Mouse (Mus musculus) MEL (cell line): ENCODE results near the gene Kcnk3. TPM values are rescaled to one million over a fixed set of nuclear protein-coding genes. Genes with fewer than 3 reads are reported as not detected.
A peak's percentile ranks its signal among the peaks of the same experiment; 100 is the strongest.

ENCODE experiments used
- DNase-seq: peaks from one replicate; pipeline ENCODE4 v3.0.0; 2011; ENCODE audit warnings: low read depth, low spot score
- H3K27ac ChIP-seq: 2 replicates; pipeline ENCODE4 v1.5.1; 2012; ENCODE audit warnings: low read depth, mild to moderate bottlenecking, control low read depth, low read length, moderate library complexity; ENCODE audit not compliant: control insufficient read depth
- H3K27me3 ChIP-seq, 2 experiments: fragments of 150-350 bp in 1 of 2; sonication (generic) in 1 of 2; 2 replicates each; pipeline ENCODE4 v1.6.1; 2012; ENCODE audit warnings: low read length in 2 of 2, mild to moderate bottlenecking in 2 of 2, improper control_type of control experiment in 1 of 2, moderate library complexity in 1 of 2; ENCODE audit not compliant: insufficient read depth in 2 of 2, control insufficient read depth in 1 of 2
- H3K36me3 ChIP-seq, 2 experiments: 2 replicates each; pipeline ENCODE4 v1.6.1; 2012 to 2014; ENCODE audit warnings: low read length in 2 of 2, improper control_type of control experiment in 1 of 2, inconsistent platforms in 1 of 2, mild to moderate bottlenecking in 1 of 2; ENCODE audit not compliant: insufficient read depth in 2 of 2, control insufficient read depth in 1 of 2
- H3K4me1 ChIP-seq, 2 experiments: fragments of 150-350 bp in 1 of 2; sonication (generic) in 1 of 2; 2 replicates each; pipeline ENCODE4 v1.6.1; 2012; ENCODE audit warnings: low read length in 2 of 2, improper control_type of control experiment in 1 of 2, mild to moderate bottlenecking in 1 of 2; ENCODE audit not compliant: insufficient read depth in 2 of 2, control insufficient read depth in 1 of 2
- H3K4me3 ChIP-seq, 2 experiments: fragments of 150-350 bp in 1 of 2; sonication (generic) in 1 of 2; 2 replicates each; pipeline ENCODE4 v1.5.1; 2012; ENCODE audit warnings: low read depth in 2 of 2, low read length in 2 of 2, mild to moderate bottlenecking in 2 of 2, moderate library complexity in 2 of 2, control low read depth in 1 of 2, improper control_type of control experiment in 1 of 2; ENCODE audit not compliant: control insufficient read depth in 1 of 2, insufficient read depth in 1 of 2
- H3K79me2 ChIP-seq: 2 replicates; pipeline ENCODE4 v1.6.1; 2012; ENCODE audit warnings: mild to moderate bottlenecking, low read length, moderate library complexity; ENCODE audit not compliant: control insufficient read depth, poor library complexity, insufficient read depth
- H3K9ac ChIP-seq: 2 replicates; pipeline ENCODE4 v1.6.1; 2012; ENCODE audit warnings: low read depth, mild to moderate bottlenecking, control low read depth, low read length, moderate library complexity; ENCODE audit not compliant: control insufficient read depth, poor library complexity, severe bottlenecking
- H3K9me3 ChIP-seq: fragments of 150-350 bp; sonication (generic); replicated peaks from 2 replicates; pipeline ENCODE4 v1.6.1; 2012; ENCODE audit warnings: mild to moderate bottlenecking, low read length, improper control_type of control experiment, moderate library complexity; ENCODE audit not compliant: insufficient read depth
- CHD1 ChIP-seq: IDR thresholded peaks from 2 replicates; pipeline ENCODE4 v1.6.1; 2012; ENCODE audit warnings: low read depth, mild to moderate bottlenecking, inconsistent platforms, low read length, improper control_type of control experiment
- CHD2 ChIP-seq: IDR thresholded peaks from 2 replicates; pipeline ENCODE4 v1.6.1; 2011; ENCODE audit warnings: low read length, improper control_type of control experiment
- CTCF ChIP-seq, 3 experiments: IDR thresholded peaks in 2 of 3; conservative IDR thresholded peaks in 1 of 3; 2 replicates each; pipeline ENCODE4 v1.5.1; 2011 to 2012; ENCODE audit warnings: low read length in 3 of 3, low read depth in 2 of 3, mild to moderate bottlenecking in 2 of 3, improper control_type of control experiment in 1 of 3, inconsistent platforms in 1 of 3, mixed read lengths in 1 of 3, moderate library complexity in 1 of 3; ENCODE audit not compliant: control insufficient read depth in 1 of 3, insufficient read depth in 1 of 3, poor library complexity in 1 of 3, severe bottlenecking in 1 of 3
- ELF1 ChIP-seq: IDR thresholded peaks from 2 replicates; pipeline ENCODE4 v1.6.1; 2014; ENCODE audit warnings: low read depth, mild to moderate bottlenecking, inconsistent platforms, low read length, improper control_type of control experiment, moderate library complexity
- GABPA ChIP-seq: IDR thresholded peaks from 2 replicates; pipeline ENCODE4 v1.6.1; 2012; ENCODE audit warnings: low read depth, mild to moderate bottlenecking, inconsistent platforms, low read length, improper control_type of control experiment, moderate library complexity
- GATA1 ChIP-seq: IDR thresholded peaks from 2 replicates; pipeline ENCODE4 v1.6.1; 2011; ENCODE audit warnings: low read depth, low read length, improper control_type of control experiment
- HCFC1 ChIP-seq: IDR thresholded peaks from 2 replicates; pipeline ENCODE4 v1.6.1; 2012; ENCODE audit warnings: low read depth, mild to moderate bottlenecking, inconsistent platforms, low read length, improper control_type of control experiment, moderate library complexity
- MAFK ChIP-seq: IDR thresholded peaks from 2 replicates; pipeline ENCODE4 v1.6.1; 2011; ENCODE audit warnings: low read depth, mild to moderate bottlenecking, low read length, improper control_type of control experiment, borderline replicate concordance
- MAX ChIP-seq: IDR thresholded peaks from 2 replicates; pipeline ENCODE4 v1.6.1; 2011; ENCODE audit warnings: low read length, improper control_type of control experiment
- MAZ ChIP-seq: IDR thresholded peaks from 2 replicates; pipeline ENCODE4 v1.6.1; 2012; ENCODE audit warnings: low read depth, mild to moderate bottlenecking, inconsistent platforms, low read length, improper control_type of control experiment
- MEF2A ChIP-seq: IDR thresholded peaks from 2 replicates; pipeline ENCODE4 v1.6.1; 2014; ENCODE audit warnings: low read depth, mild to moderate bottlenecking, inconsistent platforms, low read length, improper control_type of control experiment; ENCODE audit not compliant: poor library complexity, insufficient replicate concordance, severe bottlenecking; ENCODE audit errors: extremely low read depth
- MXI1 ChIP-seq: IDR thresholded peaks from 2 replicates; pipeline ENCODE4 v1.6.1; 2011; ENCODE audit warnings: mild to moderate bottlenecking, low read depth, low read length, improper control_type of control experiment
- MYC ChIP-seq: IDR thresholded peaks from 2 replicates; pipeline ENCODE4 v1.6.1; 2011; ENCODE audit warnings: low read depth, mild to moderate bottlenecking, low read length, improper control_type of control experiment, moderate library complexity
- NRF1 ChIP-seq: IDR thresholded peaks from 2 replicates; pipeline ENCODE4 v1.6.1; 2014; ENCODE audit warnings: low read depth, mild to moderate bottlenecking, inconsistent platforms, low read length, improper control_type of control experiment, moderate library complexity; ENCODE audit not compliant: poor library complexity, insufficient read depth, severe bottlenecking
- POLR2A ChIP-seq, 2 experiments: IDR thresholded peaks; 2 replicates each; pipeline ENCODE4 v1.6.1; 2011 to 2012; ENCODE audit warnings: low read length in 2 of 2, mild to moderate bottlenecking in 2 of 2, control low read depth in 1 of 2, improper control_type of control experiment in 1 of 2, low read depth in 1 of 2, moderate library complexity in 1 of 2; ENCODE audit not compliant: control insufficient read depth in 1 of 2, insufficient read depth in 1 of 2, poor library complexity in 1 of 2
- POLR2AphosphoS2 ChIP-seq: IDR thresholded peaks from 2 replicates; pipeline ENCODE4 v1.6.1; 2011; ENCODE audit warnings: low read length, improper control_type of control experiment
- POLR2AphosphoS5 ChIP-seq: IDR thresholded peaks from 2 replicates; pipeline ENCODE4 v1.6.1; 2012; ENCODE audit warnings: low read depth, borderline replicate concordance, mild to moderate bottlenecking, inconsistent platforms, low read length, moderate library complexity, mixed read lengths
- RAD21 ChIP-seq: IDR thresholded peaks from 2 replicates; pipeline ENCODE4 v1.6.1; 2011; ENCODE audit warnings: mild to moderate bottlenecking, low read depth, low read length, improper control_type of control experiment
- RCOR1 ChIP-seq: IDR thresholded peaks from 2 replicates; pipeline ENCODE4 v1.6.1; 2012; ENCODE audit warnings: low read depth, mild to moderate bottlenecking, inconsistent platforms, low read length, improper control_type of control experiment
- SMC3 ChIP-seq: IDR thresholded peaks from 2 replicates; pipeline ENCODE4 v1.6.1; 2011; ENCODE audit warnings: low read depth, low read length, improper control_type of control experiment
- TAL1 ChIP-seq: IDR thresholded peaks from 2 replicates; pipeline ENCODE4 v1.6.1; 2012; ENCODE audit warnings: mild to moderate bottlenecking, inconsistent platforms, low read length, moderate library complexity, mixed read lengths
- USF1 ChIP-seq: IDR thresholded peaks from 2 replicates; pipeline ENCODE4 v1.6.1; 2014; ENCODE audit warnings: low read depth, mild to moderate bottlenecking, inconsistent platforms, low read length, improper control_type of control experiment, moderate library complexity
- ZC3H11A ChIP-seq: IDR thresholded peaks from 2 replicates; pipeline ENCODE4 v1.6.1; 2012; ENCODE audit warnings: low read depth, mild to moderate bottlenecking, inconsistent platforms, low read length, improper control_type of control experiment
- polyA plus RNA-seq, 2 experiments: library from polyadenylated mRNA; stranded (reverse) in 1 of 2; unstranded in 1 of 2; fragments of >175 nt in 1 of 2; fragments of >200 nt in 1 of 2; gene quantifications; 2 replicates each; pipeline versions ENCODE4 v1.2.1 to v1.2.4; 2012; ENCODE audit warnings: low replicate concordance in 2 of 2, low read depth in 1 of 2; ENCODE audit not compliant: insufficient read length in 2 of 2, insufficient read depth in 1 of 2, missing spikeins in 1 of 2
- total RNA-seq: library from RNA; depleted of rRNA; stranded (reverse); fragments of 300-350 nt; gene quantifications from 2 replicates; pipeline ENCODE4 v1.2.3, GENCODE M21; 2012

Gene Kcnk3
- total and polyA plus RNA-seq, 3 experiments = not detected

GRCm38 (mm10) chr5:30638041-30638440, 50.1 kb downstream of the Kcnk3 start:
- Histone ChIP-seq H3K4me1 (no peaks in the 10 kb centered on the region), H3K4me3 (no peak overlapping the region), H3K9me3 (no peaks in the 10 kb centered on the region), H3K27ac (no peak overlapping the region), H3K27me3 (peaks cover 2 to 14% of the 10 kb centered on the region in 2 experiments), H3K9ac (no peak overlapping the region), H3K36me3 (no peaks in the 10 kb centered on the region; a peak in 1 of 4 replicates), H3K79me2 (no peaks in the 10 kb centered on the region)
- TF ChIP-seq ELF1 = no peak
- TF ChIP-seq SMC3 = peak; percentile 93
- no peak for TF ChIP-seq MAX
- TF ChIP-seq NRF1 = no peak
- peak; percentile 88 for TF ChIP-seq ZC3H11A
- TF ChIP-seq CTCF (IDR thresholded peaks at IDR 0.05 in 2 of 3, conservative IDR thresholded peaks at IDR 0.05 in 1 of 3; ENCODE audit: control insufficient read depth in 1 of 3, insufficient read depth in 1 of 3, low read depth in 2 of 3, low read length in 3 of 3, poor library complexity in 1 of 3, severe bottlenecking in 1 of 3) = peak; percentile 77 to 96 (median 94)
- TF ChIP-seq RAD21 = peak; percentile 96
- peak; percentile 79 for DNase-seq

- TF ChIP-seq GATA1 (no peak; the same call in 1 of the 2 replicates), TAL1 (peak; percentile 1; the same call in 1 of the 2 replicates)
- peaks cover 6 to 15% of the 10 kb centered on the region in 2 experiments for H3K4me1 ChIP-seq
These were observed 55.7 kb downstream of the Kcnk3 start for GRCm38 (mm10) chr5:30643477-30644179.

GRCm38 (mm10) chr5:30646036-30646435, 58.1 kb downstream of the Kcnk3 start:
- no peak for DNase-seq
- no peak overlapping the region for H3K27ac ChIP-seq
- H3K4me1 ChIP-seq = peaks cover 6 to 21% of the 10 kb centered on the region in 2 experiments
- H3K9ac ChIP-seq = no peak overlapping the region
- no peak overlapping the region for H3K4me3 ChIP-seq
- peaks cover 8% of the 10 kb centered on the region for H3K79me2 ChIP-seq
- H3K36me3 ChIP-seq = peaks cover 0 to 15% of the 10 kb centered on the region in 2 experiments; a peak in 2 of 4 replicates
- no peak for TF ChIP-seq GATA1
- TF ChIP-seq USF1 = no peak
- TF ChIP-seq POLR2A (IDR thresholded peaks at IDR 0.05; ENCODE audit: control insufficient read depth in 1 of 2, insufficient read depth in 1 of 2, low read depth in 1 of 2, low read length in 2 of 2, poor library complexity in 1 of 2) = no peak
- no peak for TF ChIP-seq ELF1
- TF ChIP-seq RCOR1 = no peak
- TF ChIP-seq MAX = no peak
- no peak for TF ChIP-seq MAFK
- no peak for TF ChIP-seq MYC
- no peak for TF ChIP-seq POLR2AphosphoS5
- TF ChIP-seq NRF1 = no peak
- TF ChIP-seq HCFC1 = no peak
- TF ChIP-seq MAZ = no peak
- TF ChIP-seq MXI1 = no peak
- TF ChIP-seq CHD2 = no peak
- TF ChIP-seq GABPA = no peak
- no peak for TF ChIP-seq CHD1
- TF ChIP-seq MEF2A = no peak
- TF ChIP-seq POLR2AphosphoS2 = no peak
- H3K9me3 ChIP-seq = no peaks in the 10 kb centered on the region
- peaks cover 0 to 2% of the 10 kb centered on the region in 2 experiments; a peak in 2 of 4 replicates for H3K27me3 ChIP-seq

More at GRCm38 (mm10) chr5:30643477-30644179, 55.7 kb downstream of the Kcnk3 start:
- H3K27me3 ChIP-seq = peaks cover 0 to 12% of the 10 kb centered on the region in 2 experiments; a peak in 3 of 4 replicates
- H3K9ac ChIP-seq = no peak overlapping the region
- H3K79me2 ChIP-seq = peaks cover 8% of the 10 kb centered on the region
- no peak overlapping the region for H3K4me3 ChIP-seq
- peak; percentile 49 for DNase-seq
- no peak overlapping the region for H3K27ac ChIP-seq
- H3K9me3 ChIP-seq = no peaks in the 10 kb centered on the region
- peaks cover 0 to 11% of the 10 kb centered on the region in 2 experiments; a peak in 2 of 4 replicates for H3K36me3 ChIP-seq
